Mouse (Mus musculus): Measurements from ENCODE around the gene Ccdc78.

DNA sequence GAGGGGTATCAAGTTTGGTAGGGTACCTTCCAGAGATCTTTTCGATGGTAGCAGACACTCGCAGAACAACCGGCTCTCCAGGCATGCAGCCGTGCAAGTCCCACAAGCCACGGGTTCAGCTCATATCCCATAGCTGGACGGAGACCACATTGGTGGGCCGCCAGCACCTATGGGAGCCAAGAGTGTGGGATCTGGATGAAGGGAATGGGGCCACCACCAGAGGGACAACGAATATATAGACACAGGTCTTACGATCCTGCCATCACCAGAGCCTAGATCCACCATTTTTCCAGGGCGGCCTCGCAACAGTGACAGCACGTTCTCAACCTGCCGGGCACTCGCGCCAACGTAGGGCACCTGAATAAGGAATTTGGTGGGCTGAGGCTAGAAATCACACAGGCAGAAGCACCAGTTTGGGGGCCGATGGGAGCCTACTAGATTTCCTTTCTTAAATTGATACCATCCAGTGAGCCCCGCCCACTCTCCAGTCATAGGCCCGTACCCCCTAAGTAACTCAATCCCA, 5.0 kb downstream of the Ccdc78 start:
- TF ChIP-seq POLR2A (IDR thresholded peaks at IDR 0.05; ENCODE audit: extremely low read depth, insufficient read depth, low read length) (no peak), CTCF (IDR thresholded peaks at IDR 0.05; ENCODE audit: low read depth, low read length) (no peak)

Data from liver, adult 2 months (tissue).